Mouse (Mus musculus): Measurements from ENCODE around the gene Mpv17l2. TPM values are rescaled to one million over a fixed set of nuclear protein-coding genes. Genes with fewer than 3 reads are reported as not detected.

The Mpv17l2 gene
- total RNA-seq, 2 experiments from 2014 or later: 17.6 to 111 TPM

DNA sequence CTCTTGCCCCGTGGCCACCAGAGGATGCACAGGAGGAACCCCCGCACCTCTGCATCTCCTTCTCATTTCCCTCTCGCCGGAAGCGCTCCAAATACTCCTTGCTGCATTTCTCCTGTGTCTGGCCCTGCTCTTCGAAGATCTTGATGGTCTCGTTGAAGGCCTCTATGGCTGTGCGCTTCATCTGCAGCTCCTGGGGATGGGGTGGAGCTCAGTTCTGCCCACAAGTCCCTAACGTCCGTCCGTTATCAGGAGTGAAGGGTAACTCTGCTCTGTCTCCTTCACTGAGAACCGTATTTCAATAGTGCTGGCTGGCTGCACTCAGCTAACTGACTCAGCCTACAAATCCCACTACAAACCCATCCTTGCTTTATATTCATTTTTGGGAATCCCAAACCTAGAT is 9.1 kb upstream of the Mpv17l2 start:
- peak; percentile 14 for ATAC-seq (replicated peaks; ENCODE audit: low FRiP score, low TSS enrichment, poor library complexity, severe bottlenecking)

DNA sequence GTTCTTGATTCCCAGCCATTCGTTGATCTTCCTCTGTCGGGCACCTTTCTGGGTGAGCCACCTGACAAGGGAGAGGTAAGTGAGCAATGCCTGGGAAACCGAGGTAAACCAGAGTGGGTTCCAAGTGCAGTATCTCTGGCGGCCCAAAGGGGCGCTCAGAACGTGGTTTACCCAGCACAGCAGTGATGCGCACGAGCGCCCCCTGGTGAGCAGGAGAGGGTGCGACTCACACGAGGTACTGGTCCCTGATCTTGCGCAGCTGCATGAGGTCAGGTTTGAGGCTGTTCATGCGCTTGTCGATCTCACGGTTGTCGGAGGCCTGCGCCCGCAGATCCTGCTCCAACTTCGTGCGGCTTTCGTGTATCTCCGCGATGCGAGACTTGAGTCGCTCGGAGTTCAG is 8.6 kb upstream of the Mpv17l2 start:
- peak; percentile 71 for ATAC-seq (replicated peaks; ENCODE audit: low FRiP score, low TSS enrichment, poor library complexity, severe bottlenecking)

DNA sequence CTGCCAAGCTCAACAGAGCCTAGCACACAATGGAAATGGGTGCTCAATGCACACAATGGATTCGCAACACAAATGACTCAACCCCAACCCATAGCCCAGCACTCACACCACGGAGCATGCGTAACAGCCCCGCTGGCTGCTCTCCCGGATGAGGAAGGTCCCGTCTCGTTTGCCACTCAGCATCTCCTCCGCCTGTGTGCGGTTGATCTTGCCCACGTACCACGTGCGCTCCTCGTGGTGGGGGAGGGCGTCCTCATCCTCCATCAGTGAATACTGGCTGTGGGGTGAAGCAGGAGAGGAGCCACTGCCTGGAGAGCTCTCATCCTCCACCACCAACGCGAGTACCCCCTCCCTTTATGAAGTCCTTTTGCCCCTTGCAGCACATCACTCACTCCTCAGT is 8.2 kb upstream of the Mpv17l2 start:
- ATAC-seq (replicated peaks; ENCODE audit: low FRiP score, low TSS enrichment, poor library complexity, severe bottlenecking): no peak

DNA sequence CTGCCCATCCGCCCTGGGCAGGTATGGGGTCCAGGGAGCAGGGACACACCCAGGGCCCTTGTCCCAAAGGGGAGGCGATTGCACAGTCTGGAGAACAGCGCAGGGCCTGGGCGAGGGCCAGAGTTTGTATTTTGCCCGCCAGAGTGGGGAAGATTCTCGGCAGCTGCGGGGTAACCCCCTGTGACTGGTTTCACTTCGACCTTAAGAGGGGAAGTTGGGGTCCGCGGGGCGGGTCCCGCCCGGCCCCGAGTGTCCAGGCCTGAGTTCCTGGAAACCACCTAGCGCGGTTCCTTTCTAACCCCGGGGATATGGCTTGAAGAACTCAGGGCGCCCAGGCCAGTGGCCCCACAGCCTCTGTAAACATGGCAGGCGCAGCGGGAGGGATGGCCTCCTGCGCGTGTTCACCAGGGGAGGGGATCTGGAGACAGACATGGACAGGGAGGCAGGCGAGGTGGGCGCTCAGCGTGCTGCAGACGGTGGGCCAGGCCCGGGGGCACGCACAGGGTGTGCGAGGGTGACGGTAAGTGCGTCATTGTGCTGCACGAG is 7.6 kb upstream of the Mpv17l2 start:
- no peak for ATAC-seq (replicated peaks; ENCODE audit: low FRiP score, low TSS enrichment, poor library complexity, severe bottlenecking)

DNA sequence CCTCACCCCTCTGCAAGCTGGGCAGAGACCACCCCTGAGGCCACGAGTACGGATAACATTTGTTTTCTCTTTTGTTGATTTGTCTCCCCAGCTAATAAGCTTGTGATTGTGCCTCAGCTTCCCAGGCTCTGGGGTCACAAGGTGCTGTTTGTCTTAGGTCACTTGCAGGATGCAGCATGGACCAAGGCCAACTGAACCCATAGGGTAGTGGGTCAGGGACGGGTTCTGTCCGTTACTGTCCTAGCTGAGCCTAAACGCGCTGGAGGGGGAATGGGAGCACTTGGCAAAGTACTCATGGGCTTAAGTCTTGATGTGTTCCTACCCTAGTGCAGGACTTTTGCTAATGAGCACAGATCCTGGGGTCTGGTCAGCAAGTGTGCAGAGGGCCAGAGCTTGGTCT is 6.8 kb upstream of the Mpv17l2 start:
- ATAC-seq (replicated peaks; ENCODE audit: low FRiP score, low TSS enrichment, poor library complexity, severe bottlenecking): no peak

DNA sequence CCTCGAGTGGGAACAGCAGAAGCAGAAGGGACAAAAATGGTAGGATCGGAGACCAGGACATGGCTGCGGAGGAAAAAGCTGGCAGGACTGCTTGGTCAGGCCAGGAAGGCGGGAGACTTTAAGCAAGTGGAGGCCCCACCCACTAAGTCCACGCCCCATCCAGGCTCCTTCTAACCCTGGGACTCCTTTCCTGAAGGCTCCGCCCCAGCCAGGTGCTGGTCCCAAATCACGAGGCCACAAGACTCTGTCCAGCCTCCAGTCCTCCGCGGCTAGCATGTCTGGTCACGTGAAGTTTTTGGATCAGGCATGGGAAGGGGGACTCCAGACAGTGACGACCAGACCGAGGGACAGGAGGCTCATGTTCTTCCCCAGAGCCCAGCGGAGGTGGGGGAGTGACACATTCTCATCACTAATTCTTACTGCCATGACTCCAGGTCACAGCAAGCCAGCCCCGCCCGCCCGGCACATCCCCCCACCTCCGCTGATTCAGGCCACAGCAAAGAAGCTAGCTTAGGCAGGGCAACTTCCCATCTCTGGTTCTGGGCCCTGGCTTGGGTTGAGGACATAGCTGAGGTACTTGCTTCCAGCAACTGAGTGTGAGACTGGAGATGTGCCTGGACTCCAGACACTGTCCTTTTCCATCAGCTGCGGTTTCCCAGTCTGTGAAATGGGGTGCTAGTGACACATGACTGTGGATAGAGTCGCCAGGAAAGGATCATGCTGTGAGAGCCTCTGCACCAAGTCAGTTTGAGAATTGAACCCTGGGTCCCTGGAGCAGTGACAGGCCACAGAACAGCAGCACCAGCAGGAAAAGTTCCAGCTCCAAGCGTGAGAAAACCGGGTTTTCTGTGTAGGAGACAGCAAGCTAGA is 6.1 kb upstream of the Mpv17l2 start:
- ATAC-seq (replicated peaks; ENCODE audit: low FRiP score, low TSS enrichment, poor library complexity, severe bottlenecking): no peak

DNA sequence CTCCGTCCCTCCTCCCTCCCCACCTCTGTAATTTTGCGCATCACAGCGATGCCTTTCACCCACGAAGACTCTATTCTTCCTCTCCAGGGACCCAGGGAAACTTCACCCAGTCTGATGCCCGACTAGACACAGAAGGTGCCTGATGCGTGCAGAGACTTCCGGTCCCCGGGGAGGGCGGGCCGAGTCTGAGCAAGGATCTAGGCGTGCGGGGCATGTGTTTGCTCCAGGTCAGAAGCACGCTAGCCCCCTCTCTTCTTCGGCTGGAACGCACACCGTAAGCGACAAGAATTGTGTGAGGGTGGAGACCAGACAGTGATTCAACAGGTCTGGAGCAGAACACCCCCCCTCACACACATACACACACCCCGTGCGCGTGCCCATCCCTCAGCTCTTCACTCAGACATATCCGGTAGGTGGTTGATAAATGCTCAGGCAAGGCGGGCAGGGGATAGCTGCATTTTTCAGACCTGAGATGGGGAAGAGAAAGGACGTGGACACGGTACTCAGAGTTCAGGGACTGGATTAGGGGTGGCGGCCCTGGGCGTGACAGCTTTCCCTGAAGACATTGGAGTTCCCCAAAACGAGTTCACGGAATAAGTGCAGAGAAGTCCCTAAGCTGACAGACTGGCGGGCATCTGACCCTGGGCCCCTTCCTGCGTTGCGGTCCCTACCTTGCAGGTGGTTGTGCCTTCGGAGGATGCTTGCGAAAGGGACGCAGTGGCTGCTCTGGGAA is 5.3 kb upstream of the Mpv17l2 start:
- ATAC-seq (replicated peaks; ENCODE audit: low FRiP score, low TSS enrichment, poor library complexity, severe bottlenecking): no peak

DNA sequence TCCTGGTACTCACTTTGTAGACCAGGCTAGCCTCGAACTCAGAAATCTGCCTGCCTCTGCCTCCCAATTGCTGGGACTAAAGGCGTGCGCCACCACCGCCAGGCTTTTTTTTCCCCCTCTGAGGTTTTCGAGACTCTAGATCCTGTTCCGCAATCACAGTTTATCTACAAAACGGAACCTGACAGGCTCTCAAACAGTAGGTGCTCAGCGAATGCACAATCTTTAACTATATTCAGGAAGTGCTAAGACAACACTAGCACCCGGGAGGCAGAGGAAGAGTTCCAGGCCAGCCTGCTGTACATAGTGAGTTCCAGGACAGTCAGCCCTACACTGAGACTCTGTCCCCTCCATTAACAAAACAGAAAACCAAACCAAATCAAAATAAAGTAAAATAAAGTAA is 4.6 kb upstream of the Mpv17l2 start:
- ATAC-seq (replicated peaks; ENCODE audit: low FRiP score, low TSS enrichment, poor library complexity, severe bottlenecking): no peak

DNA sequence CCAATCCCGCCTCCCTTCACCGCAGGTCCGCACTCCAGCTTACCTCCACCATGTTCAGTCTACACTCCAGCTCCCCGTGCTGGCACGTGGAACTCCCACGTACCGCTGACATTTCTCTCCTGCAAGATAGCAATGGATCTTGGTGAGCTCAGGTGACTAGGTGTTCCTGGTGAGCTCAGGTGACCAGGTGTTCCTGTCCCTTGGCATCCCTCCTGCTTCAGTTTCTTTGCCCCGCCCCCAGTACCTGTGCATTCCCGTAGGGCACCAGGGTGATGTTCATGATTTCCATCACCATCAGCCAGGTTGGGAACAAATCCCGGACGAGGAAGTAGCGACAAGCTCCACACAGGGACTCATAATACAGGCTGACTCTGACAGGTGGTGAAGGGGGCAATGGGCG is 3.9 kb upstream of the Mpv17l2 start:
- ATAC-seq (replicated peaks; ENCODE audit: low FRiP score, low TSS enrichment, poor library complexity, severe bottlenecking): no peak

DNA sequence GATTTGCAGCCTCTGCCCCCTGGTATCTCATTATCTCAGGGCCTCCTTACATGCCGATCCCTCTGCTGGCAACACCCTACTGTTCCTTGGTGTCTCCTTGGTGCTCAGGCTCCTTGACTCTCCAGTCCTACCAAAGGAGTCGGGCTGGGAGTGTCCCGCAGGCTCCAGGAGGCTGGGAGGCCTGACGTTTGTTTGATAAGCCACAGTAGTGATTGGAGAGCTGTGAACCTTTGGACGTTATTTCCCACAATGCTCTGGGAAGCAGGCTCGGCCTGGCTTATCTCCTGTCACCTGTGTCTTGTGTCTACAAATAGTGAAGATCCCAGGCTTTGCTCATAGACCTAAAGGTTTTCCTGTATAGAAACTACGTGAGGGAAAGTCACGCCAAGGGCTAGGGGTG is 3.3 kb upstream of the Mpv17l2 start:
- peak; percentile 44 for ATAC-seq (replicated peaks; ENCODE audit: low FRiP score, low TSS enrichment, poor library complexity, severe bottlenecking)

DNA sequence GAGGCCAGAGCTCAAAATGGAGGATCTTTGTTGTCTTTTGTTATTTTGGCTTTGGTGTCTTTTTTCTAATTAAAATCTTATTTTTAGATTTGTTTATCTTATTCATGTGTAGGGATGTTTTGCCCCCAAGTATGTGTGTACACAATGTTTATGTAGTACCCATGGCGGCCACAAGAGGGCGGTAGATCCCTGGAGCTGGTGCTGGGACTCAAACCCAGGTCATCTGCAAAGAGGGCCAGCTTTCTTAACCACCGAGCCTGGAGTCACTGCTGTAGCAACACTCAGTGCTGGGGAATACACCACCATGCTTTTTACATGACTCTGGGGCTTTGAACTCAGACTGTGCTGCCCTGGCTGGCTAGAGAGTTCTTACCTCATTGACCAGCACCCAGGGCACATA is 2.6 kb upstream of the Mpv17l2 start:
- no peak for ATAC-seq (replicated peaks; ENCODE audit: low FRiP score, low TSS enrichment, poor library complexity, severe bottlenecking)

DNA sequence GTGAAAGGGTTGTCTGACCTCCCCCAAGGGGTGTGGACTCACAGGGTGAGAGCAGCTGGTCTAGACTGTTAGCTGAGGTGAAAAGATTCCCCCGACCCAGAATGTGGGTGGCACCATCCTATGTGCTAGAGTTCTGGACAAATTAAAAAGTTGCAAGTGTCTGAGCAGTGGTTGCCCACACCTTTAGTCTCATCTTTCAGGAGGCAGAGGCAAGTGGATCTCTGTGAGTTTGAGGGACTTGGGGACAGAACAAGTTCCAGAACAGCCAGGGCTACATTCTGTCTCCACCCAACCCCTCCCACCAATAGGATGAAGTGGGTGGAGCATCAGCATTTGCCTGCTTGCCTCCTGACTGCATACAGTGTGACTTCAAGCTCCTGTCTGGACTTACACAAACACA is 1.4 kb upstream of the Mpv17l2 start:
- no peak for ATAC-seq (replicated peaks; ENCODE audit: low FRiP score, low TSS enrichment, poor library complexity, severe bottlenecking)

DNA sequence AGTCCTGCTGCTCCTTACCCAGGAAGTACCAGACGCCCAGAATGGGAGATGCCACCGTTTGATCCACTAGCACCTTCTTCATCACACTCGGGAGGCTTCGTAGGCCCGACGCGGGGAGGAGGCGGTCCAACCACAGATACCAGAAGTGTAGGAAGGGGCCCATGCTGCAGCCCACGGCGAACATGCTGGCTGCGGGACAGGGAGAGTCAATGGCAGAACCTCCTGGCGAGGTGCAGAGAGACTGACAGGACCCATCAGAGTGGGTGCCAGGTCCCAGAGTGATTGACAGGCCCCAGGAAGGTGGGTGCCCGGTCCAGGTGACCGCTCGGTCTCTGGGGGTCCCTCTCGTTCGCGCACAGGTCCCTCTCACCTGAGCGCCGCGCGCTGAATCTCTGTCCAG is 396 bp downstream of the Mpv17l2 start:
- no peak for ATAC-seq (replicated peaks; ENCODE audit: low FRiP score, low TSS enrichment, poor library complexity, severe bottlenecking)

DNA sequence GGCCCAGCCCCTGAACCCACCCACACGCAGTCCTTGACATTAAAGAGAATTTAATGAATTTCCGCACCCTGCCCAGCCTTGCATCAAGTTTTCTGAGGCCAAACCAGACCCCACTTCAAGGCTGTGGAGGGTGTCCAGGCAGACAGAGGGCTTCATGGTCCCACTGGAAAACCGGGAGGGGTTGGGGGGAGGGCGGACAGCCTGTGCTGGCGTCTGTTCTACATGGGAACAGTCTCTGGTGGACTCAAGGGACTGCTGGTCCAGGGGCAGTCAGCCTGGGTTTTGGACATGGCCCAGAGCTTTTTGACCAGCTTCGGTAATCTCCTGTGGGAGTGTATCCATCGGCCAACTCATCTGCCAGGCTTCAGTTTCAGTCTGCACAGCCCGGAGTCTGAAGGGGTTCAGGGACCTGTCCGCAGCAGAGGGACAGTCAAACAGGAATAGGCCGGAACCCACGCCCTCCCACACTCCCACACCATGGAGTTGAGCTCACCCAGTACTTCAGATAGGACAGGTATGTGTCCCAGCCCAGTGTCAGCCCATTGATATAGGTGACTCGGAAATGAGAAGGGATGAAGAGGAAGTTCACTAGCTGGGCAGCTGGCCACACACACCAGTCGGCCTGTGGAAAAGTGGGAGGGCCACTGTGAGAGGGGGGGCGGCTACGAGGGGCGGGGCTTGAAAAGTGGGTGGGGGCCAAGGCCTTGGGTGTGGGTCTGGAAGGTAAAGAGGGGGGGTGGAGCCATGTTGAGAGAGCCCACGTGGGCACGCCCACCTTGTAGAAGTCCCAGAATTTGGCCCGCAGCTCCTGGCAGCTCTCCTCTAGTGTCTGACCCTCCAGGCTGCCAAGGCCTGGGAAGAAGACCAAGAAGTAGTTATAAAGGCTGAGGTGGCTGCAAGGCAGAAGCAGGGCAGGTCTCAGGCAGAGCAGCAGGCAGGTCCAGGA is 1.9 kb downstream of the Mpv17l2 start:
- no peak for ATAC-seq (replicated peaks; ENCODE audit: low FRiP score, low TSS enrichment, poor library complexity, severe bottlenecking)

DNA sequence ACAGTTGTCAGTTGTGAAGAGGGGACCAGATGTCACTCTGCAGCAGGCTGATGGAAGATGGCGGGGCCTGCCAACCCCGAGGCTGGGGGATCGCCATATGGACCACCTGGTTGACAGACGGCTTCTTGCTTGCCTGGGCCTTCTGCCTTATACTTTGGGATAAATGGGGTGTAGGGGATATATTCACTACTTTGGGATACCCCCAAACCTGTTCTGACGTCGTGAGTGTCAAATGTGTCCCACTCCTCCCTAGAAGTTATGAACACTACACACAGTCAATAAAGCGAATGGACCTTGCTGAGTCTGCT is 2.5 kb downstream of the Mpv17l2 start:
- no peak for ATAC-seq (replicated peaks; ENCODE audit: low FRiP score, low TSS enrichment, poor library complexity, severe bottlenecking)

DNA sequence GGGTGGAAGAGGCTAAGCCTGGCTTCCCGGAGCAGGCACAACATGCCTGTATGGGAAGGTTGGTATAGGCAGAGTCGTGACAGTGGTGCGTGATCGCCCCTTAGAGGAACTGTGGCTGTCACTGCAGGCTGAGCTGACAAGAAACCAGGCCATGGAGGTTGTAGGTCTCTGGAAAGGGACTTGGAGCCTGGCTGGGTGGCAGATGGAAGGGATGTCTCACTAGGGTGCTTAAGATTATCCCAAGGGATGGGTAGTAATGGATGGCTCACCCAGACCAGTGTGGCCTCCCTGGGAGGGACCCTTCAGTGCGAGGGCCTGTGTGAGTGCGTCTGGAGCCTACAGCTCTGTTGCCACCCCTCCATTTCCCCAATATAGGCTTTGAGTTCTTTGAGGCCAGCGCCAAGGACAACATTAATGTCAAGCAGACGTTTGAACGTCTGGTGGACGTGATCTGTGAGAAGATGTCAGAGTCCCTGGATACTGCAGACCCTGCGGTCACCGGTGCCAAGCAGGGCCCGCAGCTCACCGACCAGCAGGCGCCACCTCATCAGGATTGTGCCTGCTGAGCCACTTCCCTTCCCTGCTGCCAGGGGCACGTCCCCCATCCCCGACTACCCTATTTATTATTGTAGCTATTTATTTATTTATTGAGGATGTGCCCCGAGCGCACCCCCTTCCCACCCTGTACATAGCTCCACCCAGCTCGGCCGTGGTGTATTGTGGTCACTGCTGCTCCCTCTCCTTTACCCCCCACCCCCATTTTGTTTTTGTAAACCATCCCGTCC is 3.0 kb downstream of the Mpv17l2 start:
- ATAC-seq (replicated peaks; ENCODE audit: low FRiP score, low TSS enrichment, poor library complexity, severe bottlenecking): no peak

DNA sequence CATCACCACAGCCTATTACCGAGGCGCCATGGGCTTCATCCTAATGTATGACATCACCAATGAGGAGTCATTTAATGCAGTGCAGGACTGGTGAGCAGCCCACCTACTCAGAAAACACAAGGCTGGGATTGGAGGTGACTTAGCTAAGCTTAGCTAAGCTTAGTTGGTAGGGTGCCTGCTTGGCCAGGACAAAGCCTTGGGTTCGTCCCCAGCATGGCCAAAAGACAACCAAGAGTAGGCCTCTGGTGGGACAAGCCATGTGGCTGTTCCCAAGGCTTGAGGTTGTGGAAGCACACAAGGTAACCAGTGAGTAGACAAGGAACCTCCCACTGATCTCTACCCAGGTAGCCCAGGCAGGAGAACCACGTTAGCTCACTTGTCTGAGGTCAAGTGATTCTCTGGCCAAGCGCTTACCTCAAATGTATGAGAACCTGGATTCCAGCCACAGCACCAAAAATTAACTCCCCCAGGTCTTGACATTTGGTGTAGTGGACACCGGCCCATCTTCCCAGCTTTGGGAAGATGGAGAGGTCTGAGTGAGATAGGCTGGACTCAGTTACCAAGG is 4.2 kb downstream of the Mpv17l2 start:
- ATAC-seq (replicated peaks; ENCODE audit: low FRiP score, low TSS enrichment, poor library complexity, severe bottlenecking): no peak

DNA sequence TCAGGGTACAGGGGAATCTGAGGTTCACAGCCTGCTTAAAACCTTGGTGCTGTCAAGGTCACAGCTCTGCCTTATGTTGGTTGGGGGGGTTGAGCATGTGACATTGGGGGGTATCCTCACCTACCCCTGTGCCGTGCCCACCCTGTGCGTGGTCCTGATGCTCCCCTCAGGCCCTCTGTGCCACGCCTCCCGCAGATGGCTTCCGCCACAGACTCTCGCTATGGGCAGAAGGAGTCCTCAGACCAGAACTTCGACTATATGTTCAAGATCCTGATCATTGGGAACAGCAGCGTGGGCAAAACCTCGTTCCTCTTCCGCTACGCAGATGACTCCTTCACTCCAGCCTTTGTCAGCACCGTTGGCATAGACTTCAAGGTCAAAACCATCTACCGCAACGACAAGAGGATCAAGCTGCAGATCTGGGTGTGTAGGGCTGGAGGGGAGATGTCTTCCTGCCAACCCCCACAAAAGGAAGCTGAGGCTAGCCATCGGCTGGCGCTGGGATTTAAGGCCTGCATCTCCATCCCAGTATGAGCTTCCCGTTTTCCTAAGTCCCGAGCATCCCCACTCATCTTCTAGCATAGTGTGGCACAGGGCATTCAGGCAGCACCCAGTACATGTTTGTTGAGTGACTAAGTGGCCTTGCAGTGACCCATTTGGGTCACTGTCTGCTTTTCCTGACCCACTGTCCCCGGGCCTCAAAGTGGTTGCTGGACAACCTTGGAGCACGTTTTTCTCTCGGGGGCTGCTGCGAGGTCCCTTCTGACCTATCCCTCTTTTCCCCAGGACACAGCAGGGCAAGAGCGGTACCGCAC is 4.9 kb downstream of the Mpv17l2 start:
- ATAC-seq (replicated peaks; ENCODE audit: low FRiP score, low TSS enrichment, poor library complexity, severe bottlenecking): no peak
